Comparison of ENCODE assay signal across 31 mouse cellular contexts in the genomic region with DNA sequence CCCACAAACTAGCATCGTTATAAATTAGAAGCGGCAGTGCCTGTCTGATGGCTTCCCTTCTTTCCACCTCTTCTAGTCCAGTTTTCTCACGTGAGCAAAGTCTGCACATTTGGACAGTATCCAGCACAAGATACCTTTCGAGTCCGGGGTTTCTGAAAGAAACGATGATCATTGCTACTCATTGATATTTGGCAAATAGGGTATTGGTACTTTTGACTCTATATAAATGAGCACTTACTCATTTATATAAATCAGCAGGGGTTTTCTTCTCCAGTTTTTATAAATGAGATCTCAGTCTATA.
"Had no signal": no experiment of that assay in that cellular context is flagged by ENCODE, and none has a peak within 500 bp of the region (broad histone marks: within the 10 kb centered on the region; RNA-seq: fewer than 3 reads in every experiment).

No protein-coding gene starts in this region.

- ATAC-seq: hindbrain, embryonic 16.5 days; hindbrain, postnatal 0 days; inflammation-experienced regulatory T-cells, adult 6 months; intestine, embryonic 15.5 days; intestine, embryonic 16.5 days; intestine, postnatal 0 days had no signal

- H3K9me3 ChIP-seq: heart, embryonic 12.5 days; heart, embryonic 13.5 days; heart, embryonic 15.5 days; hindbrain, embryonic 10.5 days; hindbrain, embryonic 12.5 days; hindbrain, embryonic 13.5 days; hindbrain, embryonic 15.5 days; intestine, embryonic 15.5 days; kidney, embryonic 15.5 days had no signal

- H3K4me1 ChIP-seq: heart, embryonic 15.5 days; intestine, embryonic 15.5 days; kidney, embryonic 15.5 days had no signal

- DNase-seq: heart, postnatal 10 days; heart, postnatal 36 days; heart, postnatal 4 days; kidney, adult 11 months; kidney, adult 18-20 months; kidney, adult 2 months; kidney, adult 8-10 months; kidney, adult 9 months; kidney, postnatal 10 days; kidney, postnatal 14 days; kidney, postnatal 25 days; kidney, postnatal 36 days; kidney, postnatal 4 days; layer of hippocampus, adult 9-11 months; layer of hippocampus, postnatal 36 days had no signal

- H3K27me3 ChIP-seq: heart, embryonic 12.5 days; heart, embryonic 13.5 days; heart, embryonic 15.5 days; hindbrain, embryonic 12.5 days; hindbrain, embryonic 13.5 days; hindbrain, embryonic 15.5 days; intestine, embryonic 15.5 days; kidney, embryonic 15.5 days had no signal

- H3K4me3 ChIP-seq: heart, embryonic 12.5 days; heart, embryonic 13.5 days; heart, embryonic 15.5 days; hindbrain, embryonic 10.5 days; hindbrain, embryonic 12.5 days; hindbrain, embryonic 13.5 days; hindbrain, embryonic 15.5 days; intestine, embryonic 15.5 days; kidney, embryonic 15.5 days; layer of hippocampus, adult 2 months; left cerebral cortex, adult 2 months had no signal
